Mouse (Mus musculus): Measurements from ENCODE around the gene Anxa9. TPM values are rescaled to one million over a fixed set of nuclear protein-coding genes. Genes with fewer than 3 reads are reported as not detected.

Anxa9 gene
- polyA plus RNA-seq, 1 experiment, result 1.5 TPM

DNA sequence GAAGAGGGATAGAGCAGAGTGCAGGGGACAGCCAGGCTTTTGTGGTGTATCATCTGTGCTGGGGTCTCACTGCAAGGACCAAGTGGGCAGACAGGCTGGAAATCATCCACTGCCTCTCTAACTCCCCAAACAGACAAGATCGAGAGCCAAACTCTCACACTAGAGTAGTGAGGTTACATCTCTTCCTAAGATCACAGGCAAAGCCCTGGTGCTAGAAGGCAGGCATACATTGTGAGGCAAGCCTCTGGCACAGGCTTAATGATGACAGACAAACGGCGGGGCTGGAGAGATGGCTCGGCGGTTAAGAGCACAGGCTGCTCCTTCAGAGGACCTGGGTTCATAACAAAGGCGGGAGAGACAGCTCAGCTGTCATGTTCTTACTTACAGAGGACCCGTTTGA lies 6.5 kb upstream of the Anxa9 start:
- Histone ChIP-seq H3K4me2 (ENCODE audit: low read depth) (peak overlapping the region; percentile 83), H3K4me3 (peak overlapping the region; percentile 54), H3ac (ENCODE audit: control insufficient read depth, insufficient read length) (no peak overlapping the region), H3K79me2 (ENCODE audit: control insufficient read depth, insufficient read depth) (peaks cover 30% of the 10 kb centered on the region), H3K27me3 (ENCODE audit: control insufficient read depth, insufficient read depth, insufficient read length) (no peaks in the 10 kb centered on the region), H3K36me3 (ENCODE audit: control insufficient read depth, insufficient read depth) (no peaks in the 10 kb centered on the region)
- no peak for TF ChIP-seq TCF3 (IDR thresholded peaks at IDR 0.05; ENCODE audit: insufficient read length, low read depth)
- no peak for TF ChIP-seq REST (IDR thresholded peaks at IDR 0.05; ENCODE audit: insufficient read depth, insufficient read length)
- TF ChIP-seq POLR2AphosphoS2 (IDR thresholded peaks at IDR 0.05; ENCODE audit: insufficient read length, low read depth), result no peak
- TF ChIP-seq MAX (IDR thresholded peaks at IDR 0.05; ENCODE audit: low read depth), result no peak
- TF ChIP-seq E2F4 (IDR thresholded peaks at IDR 0.05; ENCODE audit: insufficient read depth), result no peak
- no peak for TF ChIP-seq MYOD1 (IDR thresholded peaks at IDR 0.05; ENCODE audit: control insufficient read depth in 1 of 3, insufficient read length in 2 of 3, low read depth in 2 of 3)
- TF ChIP-seq POLR2A (IDR thresholded peaks at IDR 0.05; ENCODE audit: insufficient read length, low read depth), result no peak
- TF ChIP-seq TCF12 (IDR thresholded peaks at IDR 0.05; ENCODE audit: insufficient read depth, poor library complexity, severe bottlenecking), result no peak
- no peak for TF ChIP-seq MYOG (IDR thresholded peaks at IDR 0.05; ENCODE audit: control insufficient read depth in 1 of 3, insufficient read depth in 1 of 3, insufficient read length in 2 of 3, low read depth in 2 of 3)
- no peak for TF ChIP-seq CEBPB (IDR thresholded peaks at IDR 0.05; ENCODE audit: insufficient read depth, poor library complexity, severe bottlenecking)
- TF ChIP-seq USF1 (IDR thresholded peaks at IDR 0.05; ENCODE audit: low read depth), result no peak
- TF ChIP-seq SRF (IDR thresholded peaks at IDR 0.05; ENCODE audit: control insufficient read depth, insufficient read length, low read depth), result no peak

DNA sequence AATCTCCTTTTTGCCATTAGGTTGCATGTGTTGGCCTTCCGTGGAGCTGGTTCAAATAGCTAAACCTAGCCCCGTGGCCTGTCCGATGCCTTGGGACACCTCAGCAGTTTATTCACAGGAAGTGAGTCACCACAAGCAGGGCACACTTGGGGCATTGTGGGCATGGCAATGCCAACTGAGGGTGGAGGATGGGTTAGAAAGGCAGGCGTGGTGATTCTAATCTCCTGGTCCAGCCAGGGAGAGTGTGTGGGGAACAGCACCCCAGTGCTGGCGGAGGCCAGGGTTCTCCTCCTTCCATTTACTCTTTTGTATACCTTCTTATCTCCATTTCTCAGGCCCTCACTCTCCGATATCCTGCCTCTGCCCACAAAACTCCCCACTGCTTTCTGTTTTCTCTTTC lies 5.6 kb upstream of the Anxa9 start:
- Histone ChIP-seq H3K27me3 (ENCODE audit: control insufficient read depth, insufficient read depth, insufficient read length) (no peaks in the 10 kb centered on the region), H3K36me3 (ENCODE audit: control insufficient read depth, insufficient read depth) (no peaks in the 10 kb centered on the region), H3K79me2 (ENCODE audit: control insufficient read depth, insufficient read depth) (peaks cover 21% of the 10 kb centered on the region), H3K4me2 (ENCODE audit: low read depth) (peak overlapping the region; percentile 83), H3K4me3 (no peak overlapping the region), H3ac (ENCODE audit: control insufficient read depth, insufficient read length) (no peak overlapping the region)
- TF ChIP-seq E2F4 (IDR thresholded peaks at IDR 0.05; ENCODE audit: insufficient read depth) (no peak), TCF3 (IDR thresholded peaks at IDR 0.05; ENCODE audit: insufficient read length, low read depth) (no peak), USF1 (IDR thresholded peaks at IDR 0.05; ENCODE audit: low read depth) (no peak), MYOD1 (IDR thresholded peaks at IDR 0.05; ENCODE audit: control insufficient read depth in 1 of 3, insufficient read length in 2 of 3, low read depth in 2 of 3) (peak in 2 of 3 experiments; percentile 3 to 71), REST (IDR thresholded peaks at IDR 0.05; ENCODE audit: insufficient read depth, insufficient read length) (no peak), POLR2AphosphoS2 (IDR thresholded peaks at IDR 0.05; ENCODE audit: insufficient read length, low read depth) (peak; percentile 86), POLR2A (IDR thresholded peaks at IDR 0.05; ENCODE audit: insufficient read length, low read depth) (peak; percentile 78), SRF (IDR thresholded peaks at IDR 0.05; ENCODE audit: control insufficient read depth, insufficient read length, low read depth) (peak; percentile 25), TCF12 (IDR thresholded peaks at IDR 0.05; ENCODE audit: insufficient read depth, poor library complexity, severe bottlenecking) (no peak), MYOG (IDR thresholded peaks at IDR 0.05; ENCODE audit: control insufficient read depth in 1 of 3, insufficient read depth in 1 of 3, insufficient read length in 2 of 3, low read depth in 2 of 3) (peak in 1 of 3 experiments; percentile 76), CEBPB (IDR thresholded peaks at IDR 0.05; ENCODE audit: insufficient read depth, poor library complexity, severe bottlenecking) (0 out of 2 replicates have a peak, but pooled peaks have one; percentile 28), MAX (IDR thresholded peaks at IDR 0.05; ENCODE audit: low read depth) (peak; percentile 67)

DNA sequence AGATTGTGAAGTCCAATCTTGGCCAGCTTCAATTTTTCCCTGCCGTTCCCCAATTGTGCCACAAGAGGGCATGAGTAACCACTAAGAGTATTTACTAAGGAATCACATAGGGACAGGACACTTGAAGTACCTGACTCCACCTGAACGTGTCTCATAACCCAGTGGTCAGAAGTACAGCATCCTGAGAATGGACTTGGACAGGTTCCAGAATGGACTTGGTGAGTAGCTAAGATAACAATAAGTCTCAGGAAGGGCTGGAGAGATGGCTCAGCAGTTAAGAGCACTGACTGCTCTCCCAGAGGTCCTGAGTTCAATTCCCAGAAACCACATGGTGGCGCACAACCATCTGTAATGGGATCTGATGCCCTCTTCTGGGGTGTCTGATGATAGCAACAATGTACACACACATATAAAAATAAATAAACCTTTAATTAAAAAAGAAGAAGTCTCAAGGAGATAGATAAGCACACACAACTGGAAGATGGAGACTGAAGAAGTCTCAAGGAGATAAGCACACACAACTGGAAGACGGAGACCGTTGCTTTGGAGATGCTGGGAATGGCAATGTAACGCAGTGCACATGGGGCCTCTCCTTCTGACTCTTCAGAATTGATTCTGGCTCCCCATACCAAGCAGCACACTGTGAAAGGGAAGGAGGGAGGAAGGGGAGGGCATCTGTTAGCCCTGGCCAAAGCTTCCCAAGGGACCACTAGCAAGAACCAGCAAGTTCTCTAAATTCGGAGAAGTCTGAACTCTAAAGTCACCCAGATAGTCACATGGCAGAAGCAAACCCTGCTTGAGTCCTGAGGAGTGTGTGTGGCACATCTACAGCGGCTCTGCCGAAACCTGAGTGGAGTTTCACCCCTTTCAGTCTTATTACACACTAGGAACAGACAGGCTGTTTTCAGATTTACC lies 4.2 kb upstream of the Anxa9 start:
- Histone ChIP-seq H3K79me2 (ENCODE audit: control insufficient read depth, insufficient read depth) (peaks cover 7% of the 10 kb centered on the region), H3K4me2 (ENCODE audit: low read depth) (no peak overlapping the region), H3K27me3 (ENCODE audit: control insufficient read depth, insufficient read depth, insufficient read length) (no peaks in the 10 kb centered on the region), H3K36me3 (ENCODE audit: control insufficient read depth, insufficient read depth) (no peaks in the 10 kb centered on the region), H3K4me3 (no peak overlapping the region), H3ac (ENCODE audit: control insufficient read depth, insufficient read length) (no peak overlapping the region)
- TF ChIP-seq TCF3 (IDR thresholded peaks at IDR 0.05; ENCODE audit: insufficient read length, low read depth), result no peak
- no peak for TF ChIP-seq E2F4 (IDR thresholded peaks at IDR 0.05; ENCODE audit: insufficient read depth)
- TF ChIP-seq POLR2AphosphoS2 (IDR thresholded peaks at IDR 0.05; ENCODE audit: insufficient read length, low read depth), result no peak

DNA sequence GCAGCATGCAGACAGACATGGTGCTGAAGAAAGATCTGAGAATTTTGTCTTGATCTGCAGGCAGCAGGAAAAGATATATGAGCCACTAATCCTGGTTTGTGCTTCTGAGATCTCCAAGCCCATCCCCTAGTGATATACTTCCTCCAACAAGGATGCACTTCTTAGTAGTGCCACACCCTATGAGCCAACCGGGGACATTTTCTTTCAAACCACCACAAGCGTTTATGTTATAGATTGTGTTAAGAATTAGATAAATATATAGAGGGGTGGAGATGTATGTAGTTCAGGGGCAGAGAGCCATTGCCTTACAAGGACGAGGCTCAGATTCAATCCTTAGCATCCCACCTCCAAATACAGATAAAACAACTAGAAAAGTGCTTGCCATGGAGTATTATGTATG lies 3.5 kb upstream of the Anxa9 start:
- H3K36me3 ChIP-seq (ENCODE audit: control insufficient read depth, insufficient read depth), result no peaks in the 10 kb centered on the region
- no peak overlapping the region for H3ac ChIP-seq (ENCODE audit: control insufficient read depth, insufficient read length)
- H3K27me3 ChIP-seq (ENCODE audit: control insufficient read depth, insufficient read depth, insufficient read length), result no peaks in the 10 kb centered on the region
- H3K79me2 ChIP-seq (ENCODE audit: control insufficient read depth, insufficient read depth), result no peaks in the 10 kb centered on the region
- H3K4me2 ChIP-seq (ENCODE audit: low read depth), result no peak overlapping the region
- no peak for TF ChIP-seq SRF (IDR thresholded peaks at IDR 0.05; ENCODE audit: control insufficient read depth, insufficient read length, low read depth)
- TF ChIP-seq POLR2AphosphoS2 (IDR thresholded peaks at IDR 0.05; ENCODE audit: insufficient read length, low read depth), result no peak
- no peak for TF ChIP-seq MYOG (IDR thresholded peaks at IDR 0.05; ENCODE audit: control insufficient read depth in 1 of 3, insufficient read depth in 1 of 3, insufficient read length in 2 of 3, low read depth in 2 of 3)
- no peak for TF ChIP-seq TCF3 (IDR thresholded peaks at IDR 0.05; ENCODE audit: insufficient read length, low read depth)
- no peak for TF ChIP-seq TCF12 (IDR thresholded peaks at IDR 0.05; ENCODE audit: insufficient read depth, poor library complexity, severe bottlenecking)
- TF ChIP-seq POLR2A (IDR thresholded peaks at IDR 0.05; ENCODE audit: insufficient read length, low read depth), result no peak
- no peak for TF ChIP-seq REST (IDR thresholded peaks at IDR 0.05; ENCODE audit: insufficient read depth, insufficient read length)
- no peak for TF ChIP-seq CEBPB (IDR thresholded peaks at IDR 0.05; ENCODE audit: insufficient read depth, poor library complexity, severe bottlenecking)
- TF ChIP-seq E2F4 (IDR thresholded peaks at IDR 0.05; ENCODE audit: insufficient read depth), result no peak
- TF ChIP-seq MYOD1 (IDR thresholded peaks at IDR 0.05; ENCODE audit: control insufficient read depth in 1 of 3, insufficient read length in 2 of 3, low read depth in 2 of 3), result no peak
- no peak for TF ChIP-seq MAX (IDR thresholded peaks at IDR 0.05; ENCODE audit: low read depth)
- no peak for TF ChIP-seq USF1 (IDR thresholded peaks at IDR 0.05; ENCODE audit: low read depth)
- H3K4me3 ChIP-seq, result no peak overlapping the region

Data from myocyte (in vitro differentiated cells).